Mouse (Mus musculus): ENCODE results near the gene D130043K22Rik. TPM values are rescaled to one million over a fixed set of nuclear protein-coding genes. Genes with fewer than 3 reads are reported as not detected.
A peak's percentile ranks its signal among the peaks of the same experiment; 100 is the strongest.
"Not testable (repeated sequence)": the region's sequence is repeated elsewhere in the genome, so short reads cannot be mapped to it uniquely, and the experiment has no call there.

The D130043K22Rik gene
- total RNA-seq, 4 experiments from 2014 or later, result not detected

DNA sequence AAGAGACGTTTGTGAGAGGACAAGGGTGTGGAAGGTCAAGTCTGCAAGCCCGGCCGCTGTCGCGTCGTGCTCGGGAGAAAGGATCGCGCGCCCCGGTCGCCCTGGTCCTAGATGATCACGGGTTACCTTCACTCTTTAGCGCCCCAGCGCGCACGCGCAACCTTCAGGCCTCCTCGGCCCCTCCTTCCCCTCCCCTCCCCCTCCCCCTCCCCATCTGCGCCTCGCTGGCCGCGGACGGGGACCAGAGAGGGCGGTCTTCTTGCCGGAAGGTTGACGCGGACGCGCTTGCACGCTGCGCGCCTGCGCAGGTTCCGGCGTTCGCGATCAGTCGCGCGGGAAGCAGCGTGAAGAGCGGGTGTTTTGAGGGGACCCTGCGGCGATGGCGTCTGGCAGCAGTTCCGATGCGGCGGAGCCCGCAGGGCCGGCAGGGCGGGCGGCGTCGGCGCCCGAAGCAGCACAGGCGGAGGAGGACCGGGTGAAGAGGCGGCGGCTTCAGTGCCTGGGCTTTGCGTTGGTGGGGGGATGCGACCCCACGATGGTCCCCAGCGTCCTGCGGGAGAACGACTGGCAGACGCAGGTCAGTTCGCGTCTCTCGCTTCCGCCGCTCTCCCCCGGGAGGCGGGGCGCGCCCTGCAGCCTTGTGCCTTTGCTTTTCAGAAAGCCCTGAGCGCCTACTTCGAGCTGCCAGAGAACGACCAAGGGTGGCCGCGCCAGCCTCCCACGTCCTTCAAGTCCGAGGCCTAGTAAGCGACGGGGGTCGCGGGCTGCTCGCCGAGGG, 13.4 kb upstream of the D130043K22Rik start, which contains the start of the genes Acot13 and Tdp2:
TSS of gene Acot13 (minus strand) at position 188 of the 778 bp plus-strand sequence.
TSS of gene Tdp2 (plus strand) at position 327 of the 778 bp plus-strand sequence.
- peak; percentile 91 for DNase-seq (ENCODE audit: low spot score)

DNA sequence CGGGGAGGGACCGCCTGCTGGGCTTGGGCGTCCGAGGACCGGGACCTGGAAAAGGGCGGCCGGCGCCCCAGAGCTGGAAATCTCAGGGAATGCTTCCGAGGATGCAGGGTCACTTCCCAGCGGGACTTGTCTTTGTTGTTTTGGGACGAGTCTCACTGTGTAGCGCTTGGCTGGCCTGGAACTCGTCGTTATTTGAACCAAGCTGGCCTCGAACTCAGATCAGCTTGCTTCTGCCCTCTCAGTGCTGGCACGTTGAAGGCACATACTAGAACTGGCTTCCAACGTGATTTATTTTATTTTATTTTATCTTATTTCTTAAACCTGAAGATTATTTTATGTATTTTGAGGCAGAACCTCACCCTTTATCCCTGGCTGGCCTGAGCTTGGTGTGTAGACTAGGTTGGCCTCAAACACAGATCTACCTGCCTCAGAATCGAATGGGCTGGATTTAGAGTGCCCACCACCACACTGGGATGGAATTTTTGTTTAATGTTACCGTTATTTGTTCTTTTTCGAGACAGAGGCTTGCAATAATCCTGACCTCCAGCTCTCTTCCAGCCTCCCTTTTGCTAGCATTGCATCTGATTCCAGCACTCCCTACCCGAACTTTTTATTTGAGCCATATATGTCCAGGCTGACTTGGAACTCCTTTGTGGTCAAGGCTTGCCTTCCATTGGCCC, 12.7 kb upstream of the D130043K22Rik start:
- DNase-seq (ENCODE audit: low spot score), result no peak

DNA sequence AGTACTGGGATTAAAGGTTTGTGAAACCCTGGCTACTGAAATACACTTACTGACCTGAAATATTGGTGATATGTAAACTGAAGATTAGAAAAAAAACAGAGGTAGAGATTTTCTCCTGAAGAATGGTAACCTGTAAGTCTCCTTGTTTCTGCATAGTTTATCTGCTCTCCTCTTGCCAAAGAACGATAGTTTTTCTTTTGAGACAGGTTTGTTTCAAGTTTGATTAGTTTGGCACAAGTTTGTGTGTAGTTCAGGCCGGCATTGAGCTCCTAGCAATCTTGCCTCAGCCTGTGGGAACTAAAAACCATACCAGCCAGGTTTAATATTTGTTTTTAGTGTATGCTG, 12.2 kb upstream of the D130043K22Rik start:
- DNase-seq (ENCODE audit: low spot score), result no peak

DNA sequence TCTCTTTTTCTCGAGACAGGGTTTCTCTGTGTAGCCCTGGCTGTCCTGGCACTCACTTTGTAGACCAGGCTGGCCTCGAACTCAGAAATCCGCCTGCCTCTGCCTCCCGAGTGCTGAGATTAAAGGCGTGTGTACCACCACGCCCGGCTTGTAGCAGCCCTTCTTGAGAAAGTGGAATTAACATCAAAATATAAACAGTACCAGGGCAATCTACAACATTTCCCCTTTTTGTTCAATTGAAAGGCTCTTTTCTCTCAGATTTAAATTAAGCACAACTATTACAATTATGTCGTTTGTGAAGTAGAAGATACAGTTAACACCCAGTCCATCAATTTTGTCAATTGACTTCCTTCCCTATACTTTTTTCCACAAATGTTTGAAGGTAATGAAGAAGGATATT, 7.2 kb upstream of the D130043K22Rik start:
- not testable (repeated sequence) for DNase-seq (ENCODE audit: low spot score)

DNA sequence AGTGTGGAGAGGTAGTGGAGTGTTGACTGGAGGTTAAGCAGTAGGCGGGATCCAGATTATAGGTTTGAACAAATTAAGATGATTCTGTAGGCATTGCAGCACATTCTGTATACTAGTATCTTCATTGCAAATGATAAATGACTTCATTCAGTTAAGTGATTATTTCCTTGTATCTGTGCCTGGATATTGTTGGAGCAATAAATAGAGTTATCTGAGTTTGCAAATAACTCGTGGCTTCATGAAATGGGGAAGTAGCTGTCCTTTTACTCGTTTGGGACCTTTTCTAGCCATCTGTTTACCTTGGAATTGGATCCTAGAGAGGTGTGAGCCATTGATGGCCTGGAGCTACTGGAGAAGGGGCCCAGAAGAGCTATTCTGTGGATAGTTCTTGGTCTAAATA, 5.1 kb upstream of the D130043K22Rik start:
- DNase-seq (ENCODE audit: low spot score), result no peak

DNA sequence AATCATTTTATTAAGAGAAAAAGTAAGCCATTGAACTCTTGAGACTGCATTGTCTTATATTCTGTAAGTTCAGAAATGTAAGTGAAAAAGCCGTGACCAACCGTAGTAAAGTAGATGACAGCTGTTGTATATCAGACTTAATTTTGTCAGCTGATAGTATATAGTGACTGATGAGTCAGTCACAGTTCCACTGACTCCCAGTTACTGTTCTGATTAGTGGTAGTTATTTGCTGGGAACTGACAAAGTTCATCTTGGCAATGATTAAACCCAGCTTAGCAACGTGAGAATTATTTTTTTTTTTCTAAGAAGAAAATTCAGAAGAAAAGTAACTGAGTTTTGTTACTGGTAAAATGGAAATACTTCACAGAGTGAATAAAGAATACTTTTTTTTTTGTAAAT, 3.2 kb upstream of the D130043K22Rik start:
- no peak for DNase-seq (ENCODE audit: low spot score)

DNA sequence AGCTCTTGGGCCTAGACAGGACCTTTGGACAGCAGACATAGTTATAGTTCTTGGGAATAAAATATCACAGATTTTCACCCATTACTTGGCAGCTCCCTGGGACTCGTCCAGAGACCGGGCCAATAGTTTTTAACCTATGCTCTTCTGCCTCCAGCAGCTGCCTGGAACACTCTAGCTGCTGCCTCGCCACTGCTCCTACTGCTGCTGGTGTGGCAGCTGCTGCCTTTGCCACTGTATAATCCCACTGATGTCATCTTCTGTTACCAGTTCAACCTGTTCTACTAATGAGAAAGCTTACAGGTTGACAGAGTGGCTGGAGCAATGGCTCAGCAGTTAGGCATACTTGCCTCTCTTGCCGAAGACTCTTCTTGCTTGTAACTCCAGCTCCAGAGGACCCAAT, 4.4 kb downstream of the D130043K22Rik start:
- DNase-seq (ENCODE audit: low spot score), result no peak

DNA sequence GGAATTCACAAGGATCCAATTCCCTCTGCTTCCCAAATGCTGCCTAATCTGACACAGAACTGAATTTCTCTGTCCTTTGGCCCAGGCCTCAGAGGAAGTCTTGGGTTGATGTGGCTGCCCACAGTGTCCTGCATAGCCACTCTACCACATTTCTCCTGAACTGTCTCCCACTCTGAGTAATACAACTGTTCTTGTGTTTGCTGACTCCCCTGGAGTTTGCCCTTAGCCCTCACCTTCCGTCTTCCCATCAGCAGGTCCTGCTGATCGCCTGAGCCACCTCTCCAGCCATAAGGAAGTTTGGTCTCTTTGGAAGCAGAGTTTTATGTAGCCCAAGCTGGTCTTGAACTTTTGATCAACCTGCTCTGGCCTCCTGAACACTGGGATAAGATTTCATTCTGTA, 7.1 kb downstream of the D130043K22Rik start:
- no peak for DNase-seq (ENCODE audit: low spot score)

DNA sequence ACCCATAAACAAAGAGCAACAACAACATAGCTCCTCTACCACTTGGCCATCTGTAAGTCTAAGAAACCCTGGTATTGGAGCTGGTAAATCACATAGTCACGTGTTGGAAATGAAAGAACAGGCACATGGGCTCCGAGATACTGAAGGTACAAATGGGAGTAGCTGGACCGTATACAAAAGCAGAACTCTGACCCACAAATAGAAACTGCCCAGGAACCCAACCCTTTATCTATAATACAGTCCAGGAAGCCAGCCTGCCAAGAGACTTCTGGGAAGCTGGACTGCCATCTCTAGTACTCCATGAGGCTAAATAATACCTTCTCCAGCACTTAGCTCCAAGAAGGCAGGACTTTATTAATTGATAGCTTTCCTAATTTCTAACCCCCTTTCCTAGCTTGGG, 7.6 kb downstream of the D130043K22Rik start:
- peak; percentile 51 for DNase-seq (ENCODE audit: low spot score)

DNA sequence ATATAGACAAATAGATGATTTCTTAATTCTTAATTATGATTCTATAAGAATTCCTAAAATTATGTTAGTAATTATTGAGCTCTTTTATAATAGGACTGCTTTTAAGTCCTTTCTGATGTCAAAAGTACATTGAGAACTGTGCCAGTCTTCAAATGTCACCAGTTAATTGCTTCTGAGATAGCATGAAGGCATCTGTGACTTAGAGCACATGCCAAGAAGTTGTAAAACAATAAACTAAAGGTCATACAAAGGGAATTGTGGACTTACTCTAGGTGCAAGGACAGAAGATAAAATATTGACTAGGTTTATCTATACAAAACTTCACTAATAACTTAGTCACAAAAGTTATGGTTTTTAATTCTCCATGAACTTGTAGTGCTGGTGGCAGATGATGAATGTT, 14.2 kb downstream of the D130043K22Rik start:
- no peak for DNase-seq (ENCODE audit: low spot score)

DNA sequence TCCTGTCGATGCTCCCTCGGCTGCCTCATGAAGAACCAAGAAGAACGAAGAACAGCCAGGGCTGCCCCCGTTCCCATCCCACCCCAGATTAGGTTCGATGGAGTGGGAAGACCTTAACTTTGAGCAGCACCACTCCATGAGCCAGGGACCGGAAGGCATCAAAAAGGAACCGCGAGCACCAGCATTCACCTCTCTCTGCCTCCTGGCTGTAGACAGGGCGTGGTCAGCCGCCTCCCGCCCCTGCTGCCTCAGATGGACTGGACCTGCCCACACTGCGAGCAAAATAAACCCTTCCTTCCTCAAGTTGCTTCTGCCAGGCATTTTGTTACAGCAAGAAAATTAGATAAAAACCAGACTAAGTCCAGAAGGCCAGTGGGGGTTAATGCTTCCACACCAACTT, 16.1 kb downstream of the D130043K22Rik start:
- DNase-seq (ENCODE audit: low spot score), result no peak

DNA sequence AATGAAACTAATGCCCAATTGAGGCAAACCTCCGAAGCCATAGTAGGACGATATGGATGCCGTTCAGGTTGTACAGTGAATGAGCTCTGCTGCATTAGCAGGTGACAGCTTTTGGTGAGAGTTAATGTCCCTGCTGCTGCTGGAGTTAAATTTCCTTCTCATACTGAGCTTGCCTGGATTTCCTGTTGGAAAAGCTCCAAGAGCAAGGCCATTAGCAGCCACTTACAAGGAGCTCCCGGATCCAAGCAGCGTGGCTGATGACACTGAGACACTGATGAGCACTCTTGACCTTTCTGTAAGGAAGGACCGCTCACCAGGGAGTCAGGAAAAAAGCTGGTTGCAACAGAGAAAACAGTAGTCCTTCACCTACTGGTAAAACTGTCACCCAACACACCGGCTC, 17.1 kb downstream of the D130043K22Rik start:
- no peak for DNase-seq (ENCODE audit: low spot score)

DNA sequence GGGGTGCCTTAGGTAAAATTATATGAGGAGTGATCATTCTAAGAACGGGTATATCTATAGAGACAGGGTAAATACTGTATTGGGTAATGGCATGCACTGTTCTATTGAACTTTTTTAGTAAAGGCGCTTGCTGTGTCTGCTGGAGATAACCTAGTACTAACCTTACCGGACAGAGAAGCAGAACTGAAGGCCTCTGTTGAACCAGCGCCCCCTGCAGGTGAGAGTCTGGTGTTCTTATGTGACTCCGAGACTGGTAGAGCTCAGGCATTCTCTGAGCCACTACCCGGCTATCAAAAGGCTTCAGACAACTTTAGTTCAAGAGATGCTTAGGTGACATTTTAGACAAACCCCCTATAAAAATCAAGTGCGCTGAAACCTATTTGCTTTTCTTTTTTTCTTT, 17.6 kb downstream of the D130043K22Rik start:
- peak; percentile 41 for DNase-seq (ENCODE audit: low spot score)

DNA sequence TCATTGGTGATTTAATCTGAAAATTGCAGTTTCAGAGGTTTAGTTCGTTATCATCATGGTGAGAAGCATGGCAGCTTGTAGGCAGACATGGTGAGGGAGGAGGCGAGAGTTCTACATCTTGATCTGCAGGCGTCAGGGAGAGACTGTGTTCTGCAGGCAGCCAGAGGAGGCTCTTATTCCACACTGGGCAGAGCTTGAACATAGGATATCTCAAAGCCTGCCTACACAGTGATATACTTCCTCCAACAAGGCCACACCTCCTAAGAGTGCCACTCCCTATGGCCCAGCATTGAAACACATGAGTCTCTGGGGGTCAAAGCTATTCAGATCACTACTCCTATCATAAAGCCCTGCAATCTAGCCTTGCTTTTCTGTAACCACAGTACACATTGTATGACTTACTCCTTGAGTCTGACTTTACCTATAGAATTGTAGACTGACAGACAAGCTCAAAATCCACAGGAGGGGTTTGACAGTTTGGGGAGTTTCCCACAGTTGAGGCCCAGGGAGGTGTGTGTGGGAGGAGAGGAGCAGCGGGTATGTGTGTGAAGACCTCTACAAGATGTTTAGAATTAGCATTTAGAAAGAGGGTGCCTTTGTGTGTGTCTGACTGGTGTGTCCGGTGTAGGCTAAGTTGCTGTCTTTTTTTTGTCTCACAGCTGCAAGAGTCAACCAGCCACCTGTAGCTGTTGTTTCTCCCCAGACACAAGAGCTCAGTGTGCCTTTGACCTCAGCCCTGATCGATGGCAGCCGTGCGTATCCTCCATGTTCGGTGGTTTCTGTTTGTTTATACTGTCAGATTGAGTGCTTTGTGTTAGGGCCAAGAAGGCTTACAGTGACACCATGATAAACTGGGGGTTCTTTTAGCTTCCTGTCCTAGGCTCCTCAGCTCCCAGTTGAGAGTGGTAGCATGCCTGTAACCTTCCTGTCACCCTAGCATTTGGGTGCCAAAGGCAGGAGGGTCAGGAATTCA, 21.8 kb downstream of the D130043K22Rik start:
- no peak for DNase-seq (ENCODE audit: low spot score)

DNA sequence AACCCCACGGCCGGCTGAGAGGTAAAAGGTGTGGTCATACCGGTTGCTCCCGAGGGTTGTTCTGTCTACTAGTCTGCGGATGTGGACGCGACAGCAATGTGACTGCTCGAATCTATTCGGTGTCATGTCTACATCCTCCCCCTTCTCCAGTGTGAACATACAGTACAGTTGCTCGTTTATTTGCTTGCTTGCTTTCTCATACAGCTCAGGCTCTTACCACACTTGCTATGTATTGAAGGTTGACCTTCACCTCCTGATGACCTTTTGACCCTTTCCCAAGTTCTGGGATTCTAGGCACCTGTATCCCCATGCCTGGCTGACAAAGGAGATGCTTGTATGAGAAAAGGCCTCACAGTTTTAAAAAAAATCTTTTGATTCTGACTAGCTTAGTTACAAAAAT, 22.9 kb downstream of the D130043K22Rik start:
- DNase-seq (ENCODE audit: low spot score), result no peak

DNA sequence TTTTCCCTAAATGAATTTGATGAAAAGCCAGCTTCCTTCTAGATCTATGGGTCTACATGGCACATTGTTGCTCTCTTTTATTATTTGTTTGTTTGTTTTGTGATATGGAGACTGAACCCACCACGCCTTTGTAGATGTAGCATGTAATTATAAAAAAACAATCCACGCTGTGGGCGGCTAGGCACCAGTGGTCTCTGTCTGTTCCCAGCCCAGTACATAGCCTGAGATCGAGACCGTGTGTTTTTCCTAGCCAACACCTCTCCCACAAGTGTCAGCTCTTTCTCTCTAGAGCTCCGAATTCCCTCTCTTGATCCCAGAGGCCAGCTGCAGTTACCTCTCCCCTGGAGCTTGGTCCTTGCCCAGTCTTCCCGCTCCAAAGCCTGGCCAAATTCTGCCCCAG, 23.3 kb downstream of the D130043K22Rik start:
- DNase-seq (ENCODE audit: low spot score), result no peak

DNA sequence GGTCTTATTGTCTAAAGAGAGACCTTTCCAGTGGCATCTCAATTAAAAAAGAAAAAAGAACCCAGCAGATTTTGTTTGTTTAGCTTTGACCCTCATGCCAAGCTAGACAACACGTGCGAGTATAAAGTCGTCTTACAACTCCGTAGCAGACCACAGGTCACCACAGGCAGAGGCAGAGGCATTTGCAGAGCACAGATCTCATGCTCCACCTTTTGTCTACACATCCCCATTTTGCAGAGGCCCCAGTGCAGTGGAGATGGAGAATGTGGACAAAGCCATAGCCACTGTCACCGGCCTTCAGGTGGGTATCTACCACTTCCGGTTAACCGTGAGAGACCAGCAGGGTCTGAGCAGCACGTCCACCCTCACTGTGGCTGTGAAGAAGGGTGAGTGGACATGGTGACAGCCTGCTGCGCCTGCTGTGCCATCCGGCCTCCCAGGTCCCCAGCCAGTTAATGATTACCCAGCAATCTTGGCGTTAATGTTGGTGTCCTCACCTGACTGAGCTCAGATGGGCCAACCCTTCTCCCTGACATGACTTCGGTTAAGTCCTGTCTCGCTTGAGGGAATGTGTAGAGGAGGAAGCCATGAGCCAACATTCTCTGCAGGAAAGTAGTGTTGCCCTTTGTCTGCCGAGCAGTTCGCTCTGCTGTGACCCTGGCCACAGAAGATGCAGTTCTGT, 34.6 kb downstream of the D130043K22Rik start:
- no peak for DNase-seq (ENCODE audit: low spot score)

DNA sequence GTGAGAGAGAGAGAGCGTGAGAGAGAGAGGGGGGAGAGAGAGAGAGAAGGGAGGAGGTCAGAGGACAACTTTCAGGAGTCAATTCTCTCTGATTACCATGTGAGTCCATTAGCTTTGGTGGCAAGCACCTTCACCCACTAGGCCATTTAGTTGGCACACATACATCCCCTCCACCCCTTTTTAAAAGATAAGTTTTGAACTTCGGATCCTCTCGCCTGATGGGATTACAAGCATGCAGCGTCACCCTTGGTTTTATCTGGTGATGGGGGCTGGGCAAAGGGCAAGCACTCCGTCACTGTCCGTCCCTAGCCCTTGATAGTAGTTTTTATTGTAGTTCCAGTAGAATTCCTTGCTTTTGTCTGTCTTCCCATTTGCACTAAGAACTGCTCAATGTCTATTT, 35.3 kb downstream of the D130043K22Rik start:
- DNase-seq (ENCODE audit: low spot score), result no peak

DNA sequence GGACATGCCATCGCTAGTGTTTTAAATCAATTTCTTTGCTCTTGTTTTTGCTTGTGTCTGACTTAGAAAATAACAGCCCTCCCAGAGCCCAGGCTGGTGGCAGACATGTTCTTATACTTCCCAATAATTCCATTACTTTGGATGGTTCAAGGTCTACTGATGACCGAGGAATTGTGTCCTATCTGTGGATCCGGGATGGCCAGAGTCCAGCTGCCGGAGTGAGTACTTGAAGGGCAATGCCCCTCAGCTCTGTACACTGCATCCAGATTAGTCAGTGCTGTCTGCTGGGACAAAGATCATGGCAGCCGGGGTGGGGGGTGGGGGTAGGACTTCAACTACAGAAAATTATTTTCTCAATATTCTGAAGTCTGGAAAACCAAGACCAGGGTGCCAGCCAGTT, 35.8 kb downstream of the D130043K22Rik start:
- no peak for DNase-seq (ENCODE audit: low spot score)

DNA sequence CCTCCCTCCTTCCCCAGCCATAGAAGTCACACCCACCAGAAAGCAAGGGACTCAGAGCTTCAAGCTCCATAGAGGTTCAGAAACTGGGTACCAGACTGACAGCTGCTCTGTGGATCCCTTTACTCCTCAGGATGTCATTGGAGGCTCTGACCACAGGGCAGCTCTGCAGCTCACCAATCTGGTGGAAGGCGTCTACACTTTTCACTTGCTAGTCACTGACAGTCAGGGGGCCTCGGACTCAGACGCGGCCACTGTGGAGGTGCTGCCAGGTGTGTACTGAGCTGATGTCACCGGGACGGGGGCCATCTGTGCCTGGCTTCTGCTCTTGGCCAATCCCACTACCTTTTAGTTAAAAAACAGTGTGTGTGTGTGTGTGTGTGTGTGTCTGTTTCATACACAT, 37.5 kb downstream of the D130043K22Rik start:
- no peak for DNase-seq (ENCODE audit: low spot score)

DNA sequence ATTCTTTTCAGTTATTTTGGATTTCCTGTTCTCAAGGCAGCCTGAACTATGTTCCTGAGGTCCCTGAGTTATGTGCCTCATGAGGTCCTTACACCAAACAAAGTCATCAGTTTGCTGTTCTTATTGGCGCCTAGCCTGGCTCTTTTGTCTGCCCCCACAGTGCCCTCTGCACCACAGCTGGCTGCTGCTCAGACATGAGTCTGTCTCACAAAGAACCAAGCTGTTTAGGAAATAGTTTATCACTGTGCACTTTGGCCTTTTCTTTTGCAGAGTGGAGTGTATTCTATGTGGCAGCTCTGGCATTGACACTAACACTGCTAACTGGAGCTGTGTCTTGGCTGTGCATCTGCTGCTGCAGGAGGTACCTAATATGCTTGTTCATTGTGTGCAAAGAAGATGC, 44.6 kb downstream of the D130043K22Rik start:
- DNase-seq (ENCODE audit: low spot score), result no peak

DNA sequence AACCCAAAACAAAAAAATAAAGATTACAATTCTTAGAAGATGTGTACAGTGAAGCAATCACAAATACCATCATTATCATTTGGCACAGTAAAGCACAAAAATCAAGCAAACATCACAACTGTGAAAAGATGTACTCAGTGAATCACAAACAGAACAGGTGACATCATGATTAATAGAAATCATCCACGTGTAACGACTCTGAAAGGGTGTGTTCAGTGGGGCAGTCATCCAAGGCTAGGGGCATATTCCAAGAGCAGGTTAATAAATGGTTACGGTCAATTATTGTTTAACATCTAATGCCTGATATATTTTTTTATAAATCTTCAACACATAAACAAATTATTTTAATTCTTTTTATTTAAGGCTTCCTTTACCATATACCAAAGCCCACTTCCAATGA, 47.6 kb downstream of the D130043K22Rik start:
- no peak for DNase-seq (ENCODE audit: low spot score)

Data from heart, adult 8-10 months (tissue).